Mouse (Mus musculus): ENCODE measurements around the gene Otulin.

GRCm38 (mm10) chr15:27585466-27586092 lies 44.9 kb downstream of the Otulin start:
- no peak for TF ChIP-seq POLR2A (IDR thresholded peaks at IDR 0.05; ENCODE audit: low read depth, low read length)
- TF ChIP-seq CTCF (IDR thresholded peaks at IDR 0.05; ENCODE audit: extremely low read depth, insufficient read depth, insufficient read length, insufficient replicate concordance), result no peak
